Mouse (Mus musculus): ENCODE results near the gene Mapk3. TPM values are rescaled to one million over a fixed set of nuclear protein-coding genes. Genes with fewer than 3 reads are reported as not detected.

Gene Mapk3
- 15.3 TPM for polyA plus RNA-seq (2014; fragmentation: Illumina TruSeq; extraction: RNeasy Lipid Tissue Mini Kit (QIAGEN cat#74804))

DNA sequence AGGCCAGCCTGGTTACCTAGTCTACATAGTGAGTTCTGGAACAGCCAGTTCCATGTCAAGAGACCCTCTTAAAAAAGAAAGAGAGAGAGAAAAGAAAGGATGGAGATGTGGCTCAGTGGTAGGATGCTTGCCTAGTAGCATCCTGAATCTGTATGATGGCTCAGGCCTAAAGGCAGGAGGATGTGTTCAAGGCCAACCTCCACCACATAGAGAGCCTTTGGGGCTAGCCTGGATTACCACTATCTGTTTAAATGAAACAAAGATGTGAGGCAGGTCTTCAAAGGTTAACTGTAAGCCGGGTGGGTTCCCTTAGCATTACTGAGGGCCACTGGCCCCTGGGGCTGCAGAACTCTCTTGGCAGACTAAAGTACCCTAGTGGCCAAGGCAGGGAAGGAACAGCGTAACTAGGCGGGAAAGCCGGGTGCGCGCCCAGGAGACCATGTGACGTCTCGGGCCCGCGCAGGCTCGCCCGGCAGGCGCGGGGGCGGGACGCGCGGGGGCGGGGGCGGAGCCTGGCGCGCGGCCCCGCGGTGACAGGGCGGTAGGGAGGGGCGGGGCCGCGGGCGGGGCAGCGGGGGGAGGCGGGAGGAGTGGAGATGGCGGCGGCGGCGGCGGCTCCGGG lies at the start of gene Mapk3:
TSS of gene Mapk3 (plus strand) at position 552 of the 622 bp plus-strand sequence.

DNA sequence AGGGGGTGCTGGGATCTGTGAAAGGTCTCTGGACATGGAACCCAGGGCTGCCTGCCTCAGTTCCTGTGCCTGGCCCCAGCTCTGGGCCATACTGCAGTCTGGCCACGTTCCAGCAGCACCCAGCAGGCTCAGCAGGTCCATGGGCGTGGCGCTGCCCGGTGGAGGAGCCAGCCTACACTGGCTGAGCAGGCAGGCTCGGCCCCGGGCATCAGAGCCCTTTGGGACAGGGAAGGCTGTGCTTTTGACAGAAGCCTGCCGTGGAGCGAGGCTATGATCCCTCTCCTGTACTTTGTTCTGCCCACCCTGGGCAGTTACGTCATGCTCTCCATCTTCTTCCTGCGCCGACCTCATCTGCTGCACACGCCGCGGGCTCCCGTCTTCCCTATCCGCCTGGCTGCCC lies 6.8 kb downstream of the Mapk3 start, which contains the start of gene Gdpd3:
TSS of gene Gdpd3 (plus strand) at position 134 of the 400 bp plus-strand sequence.

DNA sequence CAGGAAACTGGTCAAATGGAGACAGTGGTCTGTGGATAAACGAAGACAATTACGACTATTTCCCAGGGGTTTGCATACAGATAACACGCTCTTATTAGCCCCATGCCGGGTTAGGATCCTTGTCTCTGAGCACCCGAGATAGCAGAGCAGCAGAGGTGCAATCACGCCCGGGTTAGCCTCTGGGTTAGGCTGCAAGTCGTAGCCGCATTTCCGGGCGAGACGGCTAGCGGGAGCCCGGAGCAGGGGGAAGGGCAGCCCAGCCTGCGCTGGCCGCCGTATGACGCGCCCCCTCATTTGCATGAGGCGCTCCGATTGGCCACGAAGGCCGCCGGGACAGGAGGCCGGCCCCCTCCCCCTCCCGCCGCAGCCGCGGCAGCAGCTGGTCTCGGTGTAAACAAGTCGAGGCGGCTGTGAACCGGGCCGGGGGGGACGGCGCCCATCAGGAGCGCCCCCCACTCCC lies 17.2 kb downstream of the Mapk3 start, which contains the start of gene Ypel3:
TSS of gene Ypel3 (plus strand) at position 358 of the 460 bp plus-strand sequence.

DNA sequence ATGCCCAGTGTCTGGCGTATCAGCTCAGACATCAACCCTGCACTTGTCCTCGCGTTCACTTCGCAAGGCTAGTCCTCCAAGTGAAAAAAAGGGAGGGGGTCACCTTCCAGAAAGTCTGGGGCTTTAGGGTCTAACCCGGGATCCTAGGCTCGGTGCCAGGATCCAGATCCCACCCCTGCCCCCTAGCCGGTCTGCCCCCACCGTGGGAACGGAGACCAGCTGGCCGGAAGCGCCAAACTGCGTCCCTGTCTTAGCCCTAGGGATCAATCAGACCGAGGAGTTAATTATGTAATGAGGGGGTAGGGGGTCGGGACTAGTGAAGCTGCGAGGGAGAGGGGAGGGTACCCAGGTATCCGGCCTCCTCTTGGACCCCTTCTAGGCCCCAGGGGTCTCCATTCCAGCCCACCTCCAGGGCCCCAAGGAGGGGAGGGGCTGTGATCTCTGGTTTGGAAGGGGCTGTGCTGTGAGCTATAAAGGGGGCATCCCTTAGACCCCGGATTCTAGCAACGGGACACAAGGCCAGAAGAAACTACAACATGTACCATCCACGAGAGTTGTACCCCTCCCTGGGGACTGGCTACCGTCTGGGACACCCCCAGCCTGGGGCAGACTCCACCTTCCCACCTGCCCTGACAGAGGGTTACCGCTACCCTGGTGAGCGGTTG lies 21.7 kb downstream of the Mapk3 start, which contains the start of gene Tbx6:
TSS of gene Tbx6 (plus strand) at position 513 of the 665 bp plus-strand sequence.

DNA sequence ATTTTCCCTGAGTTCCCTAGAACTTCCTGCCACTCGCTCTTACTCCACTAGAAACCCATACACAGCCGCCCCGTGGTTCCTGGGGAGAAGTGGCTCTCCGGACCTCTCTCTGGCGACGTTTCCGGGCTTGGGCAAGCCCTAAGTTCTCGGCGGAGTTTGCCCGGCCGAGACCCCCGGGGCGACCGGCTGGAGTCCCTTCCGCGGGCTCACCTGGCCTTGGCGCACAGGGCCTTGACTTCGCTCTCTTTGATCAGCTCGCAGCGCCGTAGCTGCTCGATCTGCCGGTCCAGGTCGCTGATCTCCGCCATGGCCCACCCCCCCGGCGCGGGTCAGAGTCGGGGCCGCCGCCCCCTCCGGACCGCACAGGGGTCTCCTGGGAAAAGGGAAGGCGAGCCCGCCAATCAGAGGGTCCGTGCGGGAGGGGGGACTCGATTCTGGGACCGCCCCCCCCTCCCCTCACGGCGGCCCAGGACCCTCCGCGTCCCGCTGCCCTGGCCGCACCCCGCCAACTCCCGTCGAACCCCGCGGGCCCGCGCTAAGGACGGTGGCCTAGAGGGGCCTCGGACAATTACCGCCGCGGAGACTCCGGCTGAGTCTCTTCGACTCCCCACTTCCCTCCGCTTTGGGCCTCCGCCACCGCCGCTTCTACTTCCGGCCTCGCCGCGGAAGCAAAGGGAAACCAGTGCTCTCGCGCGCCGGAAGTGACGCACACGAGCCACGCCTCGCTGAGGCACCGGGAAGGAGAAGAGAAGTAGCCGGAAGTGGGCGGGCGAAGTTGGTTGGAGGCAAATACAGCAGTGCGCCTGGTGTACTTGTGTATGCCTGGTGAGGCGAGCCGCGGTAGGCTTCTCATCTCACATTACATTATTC lies 32.7 kb downstream of the Mapk3 start, which contains the start of gene Ppp4c:
TSS of gene Ppp4c (minus strand) at position 646 of the 870 bp plus-strand sequence.

DNA sequence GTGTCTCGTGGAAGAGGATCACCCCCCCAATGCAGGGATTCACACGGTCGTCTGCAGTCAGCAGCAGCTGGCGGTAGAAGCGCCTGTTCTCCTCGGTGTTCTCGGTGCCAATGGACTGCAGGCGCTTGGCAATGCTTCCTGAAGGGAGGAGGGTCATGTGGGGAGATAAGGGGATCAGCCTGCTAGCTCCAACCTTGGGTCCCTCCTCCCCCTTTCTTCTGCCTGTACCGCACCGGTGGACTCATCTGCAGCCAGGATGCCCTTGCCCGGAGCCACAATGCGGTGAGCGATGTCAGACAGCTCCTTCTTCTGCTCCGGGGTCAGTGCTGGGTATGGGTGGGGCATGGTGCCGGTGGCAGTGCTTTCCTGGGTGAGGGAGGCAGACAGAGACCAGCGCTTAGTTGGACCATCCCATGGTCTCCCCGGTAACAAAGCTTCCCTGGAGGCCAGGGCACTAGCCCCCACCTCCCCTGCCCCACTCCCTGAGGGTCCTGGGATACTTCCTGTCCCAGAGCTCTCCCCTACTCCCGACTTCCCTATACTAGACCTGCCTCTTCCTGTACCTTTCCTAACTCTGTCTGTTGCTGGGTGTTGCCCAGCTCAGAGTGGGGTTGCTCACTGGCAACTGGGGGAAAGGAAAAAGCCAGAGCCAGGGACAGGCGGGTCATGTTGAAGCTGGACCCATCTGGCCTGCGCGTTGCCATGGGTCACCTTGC lies 38.2 kb downstream of the Mapk3 start, which contains the start of gene Fam57b:
TSS of gene Fam57b (plus strand) at position 258 of the 716 bp plus-strand sequence.

Other genes with a start within 250 kb of the Mapk3 start
- 340 TPM for gene Eif3c, start 193.2 kb upstream of the Mapk3 start, polyA plus RNA-seq (2014; fragmentation: Illumina TruSeq; extraction: RNeasy Lipid Tissue Mini Kit (QIAGEN cat#74804))
- 0.26 TPM for gene Apobr, start 174.7 kb upstream of the Mapk3 start, polyA plus RNA-seq (2014; fragmentation: Illumina TruSeq; extraction: RNeasy Lipid Tissue Mini Kit (QIAGEN cat#74804))
- gene Cln3, start 173.8 kb upstream of the Mapk3 start, polyA plus RNA-seq (2014; fragmentation: Illumina TruSeq; extraction: RNeasy Lipid Tissue Mini Kit (QIAGEN cat#74804)): 1.4 TPM
- gene Il27, start 164.7 kb upstream of the Mapk3 start, polyA plus RNA-seq (2014; fragmentation: Illumina TruSeq; extraction: RNeasy Lipid Tissue Mini Kit (QIAGEN cat#74804)): not detected
- gene Nupr1, start 128.7 kb upstream of the Mapk3 start, polyA plus RNA-seq (2014; fragmentation: Illumina TruSeq; extraction: RNeasy Lipid Tissue Mini Kit (QIAGEN cat#74804)): 10.7 TPM
- gene Sgf29, start 110.3 kb upstream of the Mapk3 start, polyA plus RNA-seq (2014; fragmentation: Illumina TruSeq; extraction: RNeasy Lipid Tissue Mini Kit (QIAGEN cat#74804)): 2.7 TPM
- 42.1 TPM for gene Sult1a1, start 83.2 kb upstream of the Mapk3 start, polyA plus RNA-seq (2014; fragmentation: Illumina TruSeq; extraction: RNeasy Lipid Tissue Mini Kit (QIAGEN cat#74804))
- gene Bola2, start 64.2 kb upstream of the Mapk3 start, polyA plus RNA-seq (2014; fragmentation: Illumina TruSeq; extraction: RNeasy Lipid Tissue Mini Kit (QIAGEN cat#74804)): 0.26 TPM
- gene Slx1b, start 63.8 kb upstream of the Mapk3 start, polyA plus RNA-seq (2014; fragmentation: Illumina TruSeq; extraction: RNeasy Lipid Tissue Mini Kit (QIAGEN cat#74804)): 1.2 TPM
- gene Coro1a, start 51.8 kb upstream of the Mapk3 start, polyA plus RNA-seq (2014; fragmentation: Illumina TruSeq; extraction: RNeasy Lipid Tissue Mini Kit (QIAGEN cat#74804)): 2.9 TPM
- gene Gdpd3, start 6.7 kb downstream of the Mapk3 start, polyA plus RNA-seq (2014; fragmentation: Illumina TruSeq; extraction: RNeasy Lipid Tissue Mini Kit (QIAGEN cat#74804)): not detected
- gene Ypel3, start 17.4 kb downstream of the Mapk3 start, polyA plus RNA-seq (2014; fragmentation: Illumina TruSeq; extraction: RNeasy Lipid Tissue Mini Kit (QIAGEN cat#74804)): 9.1 TPM
- not detected for gene Tbx6, start 21.9 kb downstream of the Mapk3 start, polyA plus RNA-seq (2014; fragmentation: Illumina TruSeq; extraction: RNeasy Lipid Tissue Mini Kit (QIAGEN cat#74804))
- gene Ppp4c, start 32.9 kb downstream of the Mapk3 start, polyA plus RNA-seq (2014; fragmentation: Illumina TruSeq; extraction: RNeasy Lipid Tissue Mini Kit (QIAGEN cat#74804)): 36.4 TPM
- 1.5 TPM for gene Fam57b, start 38.1 kb downstream of the Mapk3 start, polyA plus RNA-seq (2014; fragmentation: Illumina TruSeq; extraction: RNeasy Lipid Tissue Mini Kit (QIAGEN cat#74804))
- gene 4930451I11Rik, start 72.0 kb downstream of the Mapk3 start, polyA plus RNA-seq (2014; fragmentation: Illumina TruSeq; extraction: RNeasy Lipid Tissue Mini Kit (QIAGEN cat#74804)): not detected
- not detected for gene Doc2a, start 87.8 kb downstream of the Mapk3 start, polyA plus RNA-seq (2014; fragmentation: Illumina TruSeq; extraction: RNeasy Lipid Tissue Mini Kit (QIAGEN cat#74804))
- 21.5 TPM for gene Hirip3, start 102.4 kb downstream of the Mapk3 start, polyA plus RNA-seq (2014; fragmentation: Illumina TruSeq; extraction: RNeasy Lipid Tissue Mini Kit (QIAGEN cat#74804))
- 19.9 TPM for gene Ino80e, start 102.8 kb downstream of the Mapk3 start, polyA plus RNA-seq (2014; fragmentation: Illumina TruSeq; extraction: RNeasy Lipid Tissue Mini Kit (QIAGEN cat#74804))
- 8.2 TPM for gene Taok2, start 125.1 kb downstream of the Mapk3 start, polyA plus RNA-seq (2014; fragmentation: Illumina TruSeq; extraction: RNeasy Lipid Tissue Mini Kit (QIAGEN cat#74804))
- gene Tmem219, start 163.3 kb downstream of the Mapk3 start, polyA plus RNA-seq (2014; fragmentation: Illumina TruSeq; extraction: RNeasy Lipid Tissue Mini Kit (QIAGEN cat#74804)): 6.6 TPM
- 1.9 TPM for gene Kctd13, start 169.3 kb downstream of the Mapk3 start, polyA plus RNA-seq (2014; fragmentation: Illumina TruSeq; extraction: RNeasy Lipid Tissue Mini Kit (QIAGEN cat#74804))
- not detected for gene Asphd1, start 190.0 kb downstream of the Mapk3 start, polyA plus RNA-seq (2014; fragmentation: Illumina TruSeq; extraction: RNeasy Lipid Tissue Mini Kit (QIAGEN cat#74804))
- 2.7 TPM for gene Sez6l2, start 191.0 kb downstream of the Mapk3 start, polyA plus RNA-seq (2014; fragmentation: Illumina TruSeq; extraction: RNeasy Lipid Tissue Mini Kit (QIAGEN cat#74804))
- gene Cdipt, start 216.3 kb downstream of the Mapk3 start, polyA plus RNA-seq (2014; fragmentation: Illumina TruSeq; extraction: RNeasy Lipid Tissue Mini Kit (QIAGEN cat#74804)): 13.1 TPM
- 0.91 TPM for gene Cdiptos, start 216.5 kb downstream of the Mapk3 start, polyA plus RNA-seq (2014; fragmentation: Illumina TruSeq; extraction: RNeasy Lipid Tissue Mini Kit (QIAGEN cat#74804))